Mouse (Mus musculus): ENCODE data around the gene Mrpl40. TPM values are rescaled to one million over a fixed set of nuclear protein-coding genes. Genes with fewer than 3 reads are reported as not detected.

The Mrpl40 gene
- polyA plus RNA-seq (2012; rRNA removed): 31.1 and 32.3 TPM in 2 replicates

DNA sequence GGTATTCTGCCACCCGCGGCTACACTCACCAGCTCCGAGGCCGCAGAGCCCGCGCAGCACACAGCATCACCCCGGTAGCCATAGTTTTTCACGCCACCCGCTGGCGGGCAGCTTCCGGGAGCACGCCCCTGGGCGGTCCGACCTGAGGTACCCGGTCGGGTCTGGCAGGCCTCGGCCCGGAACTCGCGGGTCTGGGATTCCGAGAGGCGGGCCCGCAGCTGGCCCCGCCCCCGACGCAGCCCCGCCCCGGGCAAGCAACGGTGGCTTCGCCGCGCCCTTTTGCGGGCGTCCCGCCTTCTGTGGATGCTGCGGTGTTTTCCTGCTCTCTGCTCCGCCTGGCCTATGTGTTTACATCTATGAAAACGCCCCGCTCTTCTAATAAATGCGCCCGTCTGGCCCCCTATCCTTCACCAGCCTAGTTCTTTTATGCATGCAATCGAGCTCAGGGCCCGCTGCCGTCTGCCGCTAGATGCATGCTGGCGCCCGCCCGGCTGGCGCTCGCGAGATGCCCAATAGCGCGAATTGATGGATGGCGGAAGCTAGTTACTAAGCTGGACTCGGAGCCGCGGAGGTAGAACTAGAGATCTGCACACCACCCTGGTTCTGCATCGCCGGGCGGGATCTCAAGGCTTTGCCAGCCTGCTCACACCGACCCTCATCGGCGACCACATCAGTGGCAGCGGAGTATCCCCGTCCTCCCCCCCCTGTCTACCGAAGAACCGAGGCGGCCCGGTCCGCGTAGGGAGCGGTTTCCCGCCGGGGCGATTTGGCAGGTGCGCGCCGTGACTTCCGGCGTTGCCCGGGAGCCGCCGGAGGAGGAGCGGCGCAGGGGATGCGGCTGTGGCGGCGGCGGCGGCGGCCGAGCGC is at the start of gene Mrpl40, which contains the start of gene Hira:
TSS of gene Mrpl40 (minus strand) at position 421 of the 867 bp plus-strand sequence.
TSS of gene Hira (plus strand) at position 596 of the 867 bp plus-strand sequence.

DNA sequence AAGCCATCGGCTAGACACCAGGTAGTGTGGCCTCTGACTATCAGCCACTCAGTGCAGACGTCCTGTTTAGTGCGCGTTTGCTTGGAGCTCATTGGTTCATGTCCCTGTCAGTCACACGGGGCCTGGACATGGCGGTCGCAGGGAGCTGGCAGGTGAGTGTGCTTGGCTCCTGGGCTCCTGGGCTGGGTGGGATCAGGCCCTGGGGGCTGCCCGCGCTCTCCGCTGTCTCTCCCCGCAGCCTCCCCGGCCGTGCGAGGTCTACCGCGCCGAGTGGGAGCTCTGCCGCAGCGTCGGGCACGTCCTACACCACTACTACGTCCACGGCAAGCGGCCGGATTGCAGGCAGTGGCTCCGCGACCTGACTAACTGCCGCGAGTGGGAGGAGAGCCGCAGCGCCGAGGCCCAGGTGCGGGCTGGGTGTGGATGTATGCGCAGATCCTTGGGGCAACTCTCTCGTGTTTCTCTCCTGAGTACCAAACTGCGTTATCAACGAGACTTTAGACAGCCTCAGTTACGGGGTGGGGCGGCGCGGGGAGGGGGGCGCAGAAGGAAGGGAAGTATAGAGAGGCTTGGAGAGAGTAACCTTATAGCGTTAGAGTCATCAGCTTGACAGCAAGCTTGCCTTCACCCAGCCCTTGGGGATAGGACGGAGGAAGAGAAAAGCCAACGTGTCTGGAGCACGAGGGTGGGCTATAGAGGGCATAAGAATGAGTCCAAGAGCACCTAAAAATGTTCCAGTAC is 40.0 kb downstream of the Mrpl40 start, which contains the start of the genes 2510002D24Rik and Gm28539:
TSS of gene 2510002D24Rik (plus strand) at position 111 of the 741 bp plus-strand sequence.
TSS of gene Gm28539 (plus strand) at position 117 of the 741 bp plus-strand sequence.

Other genes with a start within 250 kb of the Mrpl40 start
- gene Sept5, start 246.9 kb downstream of the Mrpl40 start, polyA plus RNA-seq (2012; rRNA removed): 274 and 303 TPM in 2 replicates
- 90.4 and 93.1 TPM in 2 replicates for gene Cldn5, start 100.0 kb downstream of the Mrpl40 start, polyA plus RNA-seq (2012; rRNA removed)
- gene Ufd1, start 65.1 kb downstream of the Mrpl40 start, polyA plus RNA-seq (2012; rRNA removed): 79.7 and 84.8 TPM in 2 replicates
- gene Cdc45, start 64.9 kb downstream of the Mrpl40 start, polyA plus RNA-seq (2012; rRNA removed): 28.2 and 34.5 TPM in 2 replicates
- gene 2510002D24Rik, start 40.3 kb downstream of the Mrpl40 start, polyA plus RNA-seq (2012; rRNA removed): 34.8 and 40.7 TPM in 2 replicates
- gene Gm28539, start 40.3 kb downstream of the Mrpl40 start, polyA plus RNA-seq (2012; rRNA removed): 0.93 and 3.8 TPM in 2 replicates
- 93.5 and 103 TPM in 2 replicates for gene Hira, start 175 bp upstream of the Mrpl40 start, polyA plus RNA-seq (2012; rRNA removed)

Data from central nervous system, embryonic 14 days (tissue).